Mouse (Mus musculus) cerebellum, adult 2 months (tissue): ENCODE measurements around the gene Foxp1.

Experiments
- CTCF ChIP-seq: fragments of 200-500 bp; IDR thresholded peaks from 2 replicates; pipeline ENCODE4 v1.5.1; 2011; ENCODE audit warnings: low read depth, mild to moderate bottlenecking, control low read depth, low read length, moderate library complexity, borderline replicate concordance; ENCODE audit not compliant: insufficient read depth
- POLR2A ChIP-seq: fragments of 200-500 bp; IDR thresholded peaks from 2 replicates; pipeline ENCODE4 v1.6.1; 2011; ENCODE audit warnings: low read length, control low read depth, borderline replicate concordance; ENCODE audit not compliant: insufficient read depth

DNA sequence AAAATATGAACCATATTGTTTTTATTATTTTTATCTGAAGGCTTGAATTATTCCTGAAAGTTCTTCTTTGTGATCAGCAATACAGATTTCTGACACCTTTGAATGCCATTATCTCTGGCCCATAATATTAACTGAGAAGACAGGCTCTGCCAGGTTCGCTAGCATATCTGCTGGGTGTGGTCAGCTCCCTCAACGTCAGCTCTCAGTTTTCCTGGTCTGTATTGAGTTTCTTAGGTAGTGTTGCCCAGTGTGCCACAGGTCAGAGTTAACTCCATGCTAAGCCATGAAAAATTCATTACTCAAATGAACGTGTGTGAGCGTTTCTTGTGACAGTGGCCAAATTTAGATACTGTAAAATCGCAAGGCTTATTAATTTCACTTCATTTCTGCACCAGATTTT is 26.4 kb downstream of the Foxp1 start:
- no peak for TF ChIP-seq POLR2A
- no peak for TF ChIP-seq CTCF
